Mouse (Mus musculus): Measurements from ENCODE around the gene Stambpl1.

DNA sequence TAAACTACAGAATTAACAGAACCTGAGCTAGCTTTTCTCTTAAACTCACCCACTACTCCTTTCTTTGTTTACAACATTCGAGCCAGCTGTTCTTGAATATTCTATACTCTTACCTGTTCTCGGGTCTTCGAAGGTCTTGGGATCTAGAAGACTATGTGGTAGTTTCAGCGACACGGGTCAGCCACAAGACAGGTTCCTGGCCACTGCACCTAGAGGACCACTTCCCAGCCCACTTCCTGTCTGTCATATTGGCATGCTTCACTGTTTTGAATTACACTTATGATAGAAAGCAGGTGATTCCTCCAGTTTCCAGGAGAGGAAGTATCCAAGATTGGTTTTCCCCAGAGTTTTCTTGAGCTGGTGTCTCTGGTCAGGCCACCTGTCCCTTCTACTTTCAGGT is 29.3 kb upstream of the Stambpl1 start:
- TF ChIP-seq CTCF (IDR thresholded peaks at IDR 0.05 in 2 of 3, conservative IDR thresholded peaks at IDR 0.05 in 1 of 3; ENCODE audit: control insufficient read depth in 1 of 3, insufficient read depth in 1 of 3, low read depth in 2 of 3, low read length in 3 of 3, poor library complexity in 1 of 3, severe bottlenecking in 1 of 3) (no peak), GATA1 (IDR thresholded peaks at IDR 0.05; ENCODE audit: low read depth, low read length) (no peak), EP300 (IDR thresholded peaks at IDR 0.05; ENCODE audit: low read depth in 1 of 2, low read length in 2 of 2) (no peak), ZNF384 (IDR thresholded peaks at IDR 0.05; ENCODE audit: low read depth, low read length) (no peak), POLR2A (IDR thresholded peaks at IDR 0.05; ENCODE audit: control insufficient read depth in 1 of 2, insufficient read depth in 1 of 2, low read depth in 1 of 2, low read length in 2 of 2, poor library complexity in 1 of 2) (no peak), HCFC1 (IDR thresholded peaks at IDR 0.05; ENCODE audit: low read depth, low read length) (no peak), NRF1 (IDR thresholded peaks at IDR 0.05; ENCODE audit: insufficient read depth, low read depth, low read length, poor library complexity, severe bottlenecking) (no peak), MYC (IDR thresholded peaks at IDR 0.05; ENCODE audit: low read depth, low read length) (no peak), USF1 (IDR thresholded peaks at IDR 0.05; ENCODE audit: low read depth, low read length) (no peak)
